Mouse (Mus musculus): ENCODE measurements around the gene Stx8. TPM values are rescaled to one million over a fixed set of nuclear protein-coding genes. Genes with fewer than 3 reads are reported as not detected.

Gene Stx8
- polyA plus RNA-seq, 2 experiments = 23.3 to 65.3 TPM

DNA sequence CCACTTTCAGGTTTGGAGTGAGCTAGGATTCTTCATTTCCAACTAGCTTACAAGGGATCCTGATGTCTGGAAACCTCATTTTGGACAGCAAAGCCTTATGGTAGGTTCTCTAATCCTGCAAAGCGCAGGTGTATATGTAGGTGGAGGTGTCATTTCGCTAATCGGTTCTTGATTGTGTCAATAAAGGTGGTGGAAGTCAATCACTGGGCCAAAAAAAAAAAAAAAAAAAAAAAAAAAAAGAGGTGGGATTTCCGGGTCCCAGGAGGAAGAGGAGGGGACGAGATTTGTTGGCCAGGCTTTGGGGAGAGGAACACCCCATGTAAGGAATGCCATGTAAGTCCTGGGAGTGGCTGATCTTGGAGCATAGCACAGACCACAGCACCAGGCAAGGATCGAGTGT lies 11.6 kb upstream of the Stx8 start:
- no peak overlapping the region for H3K27ac ChIP-seq (replicated peaks; ENCODE audit: low read depth, low read length)

DNA sequence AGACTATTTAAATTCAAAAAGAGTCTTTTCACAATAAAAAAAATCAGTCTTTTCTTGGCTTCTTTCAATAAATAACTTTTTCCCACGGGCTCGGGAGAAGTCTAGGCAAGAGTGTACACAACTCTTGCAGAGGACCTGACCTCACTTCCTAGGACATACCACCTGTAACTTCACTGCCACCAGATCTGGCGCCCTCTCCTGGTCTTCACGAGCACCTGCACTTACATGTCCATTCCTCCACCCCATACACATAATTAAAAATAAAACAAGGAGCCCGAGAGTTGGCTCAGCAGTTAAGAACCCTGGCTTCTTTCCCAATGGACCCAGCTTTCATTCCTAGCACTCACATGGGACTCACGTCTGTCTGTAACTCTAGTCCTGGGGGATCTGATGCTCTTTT lies 1.9 kb upstream of the Stx8 start:
- Histone ChIP-seq H3K4me2 (replicated peaks; ENCODE audit: low read depth, low read length, severe bottlenecking) (no peak overlapping the region), H3K9me3 (ENCODE audit: control insufficient read depth, low read length) (no peaks in the 10 kb centered on the region), H3K36me3 (ENCODE audit: control insufficient read depth, insufficient read depth, low read length) (no peaks in the 10 kb centered on the region), H3K27me3 (ENCODE audit: control insufficient read depth, insufficient read depth, low read length) (no peaks in the 10 kb centered on the region), H3K4me3 (replicated peaks; ENCODE audit: low read length) (no peak overlapping the region), H3K27ac (replicated peaks; ENCODE audit: low read depth, low read length) (no peak overlapping the region), H3K4me1 (ENCODE audit: control insufficient read depth, insufficient read depth, low read length) (no peaks in the 10 kb centered on the region; the same call in 1 of the 2 replicates), H3K9ac (ENCODE audit: low read depth, low read length, severe bottlenecking) (no peak overlapping the region)
- ATAC-seq (ENCODE audit: low FRiP score, low read depth) (no peak), DNase-seq (ENCODE audit: low spot score) (no peak)
- TF ChIP-seq POLR2A (IDR thresholded peaks at IDR 0.05; ENCODE audit: borderline replicate concordance, extremely low read depth, insufficient read depth, insufficient read length) = no peak
- WGBS = 72% methylated on average over 6 of the region's 6 CpGs

More for the DNA sequence above, 11.6 kb upstream of the Stx8 start:
- H3K9ac ChIP-seq (ENCODE audit: low read depth, low read length, severe bottlenecking) = no peak overlapping the region
- H3K4me2 ChIP-seq (replicated peaks; ENCODE audit: low read depth, low read length, severe bottlenecking) = no peak overlapping the region
- H3K9me3 ChIP-seq (ENCODE audit: control insufficient read depth, low read length) = no peaks in the 10 kb centered on the region
- no peak for TF ChIP-seq POLR2A (IDR thresholded peaks at IDR 0.05; ENCODE audit: borderline replicate concordance, extremely low read depth, insufficient read depth, insufficient read length)
- ATAC-seq (ENCODE audit: low FRiP score, low read depth) = no peak
- DNase-seq (ENCODE audit: low spot score) = no peak
- no peaks in the 10 kb centered on the region for H3K4me1 ChIP-seq (ENCODE audit: control insufficient read depth, insufficient read depth, low read length)
- H3K27me3 ChIP-seq (ENCODE audit: control insufficient read depth, insufficient read depth, low read length) = no peaks in the 10 kb centered on the region
- H3K4me3 ChIP-seq (replicated peaks; ENCODE audit: low read length) = no peak overlapping the region
- WGBS = 90% methylated on average over 6 of the region's 6 CpGs
- no peaks in the 10 kb centered on the region for H3K36me3 ChIP-seq (ENCODE audit: control insufficient read depth, insufficient read depth, low read length)

DNA sequence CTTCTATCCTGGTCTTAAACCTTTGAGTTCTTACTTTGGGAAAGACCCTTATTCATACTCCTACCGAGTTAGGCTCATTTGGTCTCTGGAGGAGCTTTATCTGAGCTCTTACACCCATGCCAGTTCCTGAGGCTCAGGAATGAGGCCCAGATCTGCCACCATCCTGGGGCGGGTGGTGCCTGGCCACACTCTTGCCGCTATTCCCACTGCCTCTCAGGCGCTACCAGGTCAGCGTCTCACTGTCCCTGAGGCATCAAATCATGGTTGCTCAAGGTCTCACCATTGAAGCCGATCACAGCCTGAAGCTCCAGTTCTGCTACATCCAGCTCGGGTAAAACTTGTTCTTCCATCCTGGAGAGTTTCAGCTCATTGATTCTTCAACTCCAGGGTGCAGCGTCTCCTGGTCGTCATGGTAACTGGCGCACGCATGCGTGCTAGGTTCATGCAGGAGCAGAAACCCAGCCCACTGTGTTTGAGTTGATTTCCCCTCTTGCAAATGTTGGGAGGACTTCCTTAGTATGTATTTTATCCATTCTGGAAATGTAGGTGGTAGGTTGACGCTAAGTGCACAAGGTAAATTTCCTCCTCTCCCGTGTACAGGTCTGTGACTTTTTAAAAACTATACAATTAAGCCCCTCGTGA lies 630 bp upstream of the Stx8 start, which contains the start of gene Cfap52:
TSS of gene Cfap52 (minus strand) at position 410 of the 642 bp plus-strand sequence.
- WGBS = 9% methylated on average over 15 of the region's 15 CpGs
- no peaks in the 10 kb centered on the region for H3K27me3 ChIP-seq (ENCODE audit: control insufficient read depth, insufficient read depth, low read length)
- H3K9me3 ChIP-seq (ENCODE audit: control insufficient read depth, low read length) = no peaks in the 10 kb centered on the region
- H3K4me1 ChIP-seq (ENCODE audit: control insufficient read depth, insufficient read depth, low read length) = no peaks in the 10 kb centered on the region; the same call in 1 of the 2 replicates
- H3K4me3 ChIP-seq (replicated peaks; ENCODE audit: low read length) = peak within 1 kb of the TSS; percentile 73
- H3K27ac ChIP-seq (replicated peaks; ENCODE audit: low read depth, low read length) = no peak within 1 kb of the TSS
- ATAC-seq (ENCODE audit: low FRiP score, low read depth) (no peak; the same call in 1 of the 2 replicates), DNase-seq (ENCODE audit: low spot score) (peak; percentile 81)
- TF ChIP-seq POLR2A (IDR thresholded peaks at IDR 0.05; ENCODE audit: borderline replicate concordance, extremely low read depth, insufficient read depth, insufficient read length) = no peak
- H3K4me2 ChIP-seq (replicated peaks; ENCODE audit: low read depth, low read length, severe bottlenecking) = peak within 1 kb of the TSS; percentile 61
- peaks cover 8% of the 10 kb centered on the region; the same call in 1 of the 2 replicates for H3K36me3 ChIP-seq (ENCODE audit: control insufficient read depth, insufficient read depth, low read length)
- H3K9ac ChIP-seq (ENCODE audit: low read depth, low read length, severe bottlenecking) = peak within 1 kb of the TSS; percentile 74

DNA sequence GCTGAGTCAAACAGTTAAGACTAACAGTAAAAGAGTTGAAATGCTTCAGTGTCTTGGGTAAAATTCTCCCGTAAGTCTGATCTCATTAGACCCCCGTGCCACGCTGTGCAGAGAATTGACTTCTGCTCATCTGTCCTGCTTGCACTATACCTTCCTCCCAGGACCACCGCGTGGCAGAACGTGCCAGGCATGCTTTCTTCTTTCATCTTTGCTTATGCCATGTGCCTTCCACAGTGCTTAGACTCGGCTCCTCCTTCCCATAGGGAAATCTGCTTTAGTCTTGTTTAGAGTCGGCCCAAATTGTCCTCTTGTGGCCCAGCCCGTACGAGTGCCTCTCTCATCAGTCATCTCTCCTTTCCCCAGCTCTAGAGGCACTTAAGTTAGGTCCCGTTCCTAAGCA lies 1.8 kb downstream of the Stx8 start:
- H3K4me3 ChIP-seq (replicated peaks; ENCODE audit: low read length) = no peak overlapping the region
- ATAC-seq (ENCODE audit: low FRiP score, low read depth) = no peak

DNA sequence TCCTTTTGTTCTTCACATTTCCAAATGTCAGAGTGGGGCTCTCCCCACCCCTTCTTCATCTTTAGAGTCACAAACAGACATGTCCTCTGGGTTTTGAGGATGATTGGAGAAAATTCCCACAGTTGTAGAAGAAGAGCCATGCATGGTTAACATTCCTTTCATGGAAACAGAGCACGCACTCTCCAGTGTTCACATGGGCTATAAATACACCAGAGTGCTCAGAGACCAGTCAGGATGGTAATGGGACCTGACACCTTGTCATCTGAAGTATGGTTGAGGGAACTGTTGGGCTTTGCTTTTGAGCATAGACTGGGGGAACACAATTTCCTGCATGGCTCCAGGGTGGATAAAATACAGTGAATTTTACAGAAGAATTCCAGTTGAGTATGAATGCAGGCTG lies 6.6 kb downstream of the Stx8 start:
- ATAC-seq (ENCODE audit: low FRiP score, low read depth) = no peak

More for the DNA sequence above, 1.8 kb downstream of the Stx8 start:
- no peak overlapping the region for H3K27ac ChIP-seq (replicated peaks; ENCODE audit: low read depth, low read length)
- H3K36me3 ChIP-seq (ENCODE audit: control insufficient read depth, insufficient read depth, low read length) = peaks cover 13% of the 10 kb centered on the region
- no peak for DNase-seq (ENCODE audit: low spot score)
- no peak overlapping the region for H3K4me2 ChIP-seq (replicated peaks; ENCODE audit: low read depth, low read length, severe bottlenecking)
- H3K9ac ChIP-seq (ENCODE audit: low read depth, low read length, severe bottlenecking) = no peak overlapping the region
- no peaks in the 10 kb centered on the region for H3K27me3 ChIP-seq (ENCODE audit: control insufficient read depth, insufficient read depth, low read length)
- H3K4me1 ChIP-seq (ENCODE audit: control insufficient read depth, insufficient read depth, low read length) = no peaks in the 10 kb centered on the region; the same call in 1 of the 2 replicates
- 69% methylated on average over 11 of the region's 11 CpGs for WGBS
- H3K9me3 ChIP-seq (ENCODE audit: control insufficient read depth, low read length) = no peaks in the 10 kb centered on the region
- no peak for TF ChIP-seq POLR2A (IDR thresholded peaks at IDR 0.05; ENCODE audit: borderline replicate concordance, extremely low read depth, insufficient read depth, insufficient read length)

More for the DNA sequence above, 6.6 kb downstream of the Stx8 start:
- TF ChIP-seq POLR2A (IDR thresholded peaks at IDR 0.05; ENCODE audit: borderline replicate concordance, extremely low read depth, insufficient read depth, insufficient read length) = no peak
- Histone ChIP-seq H3K27ac (replicated peaks; ENCODE audit: low read depth, low read length) (no peak overlapping the region), H3K4me1 (ENCODE audit: control insufficient read depth, insufficient read depth, low read length) (no peaks in the 10 kb centered on the region), H3K9me3 (ENCODE audit: control insufficient read depth, low read length) (no peaks in the 10 kb centered on the region), H3K36me3 (ENCODE audit: control insufficient read depth, insufficient read depth, low read length) (peaks cover 25% of the 10 kb centered on the region), H3K4me3 (replicated peaks; ENCODE audit: low read length) (no peak overlapping the region), H3K27me3 (ENCODE audit: control insufficient read depth, insufficient read depth, low read length) (no peaks in the 10 kb centered on the region), H3K9ac (ENCODE audit: low read depth, low read length, severe bottlenecking) (no peak overlapping the region), H3K4me2 (replicated peaks; ENCODE audit: low read depth, low read length, severe bottlenecking) (no peak overlapping the region)
- 68% methylated on average over 1 of the region's 1 CpGs for WGBS
- no peak for DNase-seq (ENCODE audit: low spot score)
